Mouse (Mus musculus): ENCODE measurements around the gene Drc1. TPM values are rescaled to one million over a fixed set of nuclear protein-coding genes. Genes with fewer than 3 reads are reported as not detected.

Gene Drc1
- polyA plus RNA-seq, 2 experiments = 0.14 to 0.50 TPM

GRCm38 (mm10) chr5:30411524-30411923 lies 130.3 kb downstream of the Drc1 start:
- TF ChIP-seq POLR2A (IDR thresholded peaks at IDR 0.05; ENCODE audit: borderline replicate concordance, extremely low read depth, insufficient read depth, insufficient read length) = no peak
- Histone ChIP-seq H3K9me3 (ENCODE audit: control insufficient read depth, low read length) (no peaks in the 10 kb centered on the region), H3K4me2 (replicated peaks; ENCODE audit: low read depth, low read length, severe bottlenecking) (no peak overlapping the region), H3K36me3 (ENCODE audit: control insufficient read depth, insufficient read depth, low read length) (no peaks in the 10 kb centered on the region), H3K9ac (ENCODE audit: low read depth, low read length, severe bottlenecking) (no peak overlapping the region), H3K27me3 (ENCODE audit: control insufficient read depth, insufficient read depth, low read length) (no peaks in the 10 kb centered on the region), H3K27ac (replicated peaks; ENCODE audit: low read depth, low read length) (no peak overlapping the region), H3K4me3 (replicated peaks; ENCODE audit: low read length) (no peak overlapping the region), H3K4me1 (ENCODE audit: control insufficient read depth, insufficient read depth, low read length) (no peaks in the 10 kb centered on the region)
- ATAC-seq (ENCODE audit: low FRiP score, low read depth) = no peak
- no peak for DNase-seq (ENCODE audit: low spot score)
- WGBS = 69% methylated on average over 10 of the region's 10 CpGs

DNA sequence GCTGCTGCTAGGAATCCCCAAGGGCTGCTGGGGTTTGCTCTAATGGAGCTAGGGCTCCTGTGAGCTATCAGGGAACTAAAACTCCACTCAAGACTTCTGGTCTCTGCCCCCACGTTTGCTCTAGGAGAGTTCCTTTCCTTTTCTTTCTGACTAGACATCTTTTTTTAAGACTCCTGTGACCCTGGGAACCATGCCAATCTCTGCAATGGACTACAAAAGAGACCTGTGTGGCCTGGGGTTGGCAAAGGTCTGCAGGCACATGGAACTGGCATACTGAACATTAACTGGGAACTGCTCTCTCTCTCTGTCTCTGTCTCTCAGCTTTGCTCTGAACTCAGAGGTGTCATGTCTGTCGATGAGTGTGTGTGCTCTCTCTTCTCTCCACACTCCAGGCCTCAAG lies 134.2 kb downstream of the Drc1 start:
- ATAC-seq (ENCODE audit: low FRiP score, low read depth) (no peak), DNase-seq (ENCODE audit: low spot score) (no peak)
- Histone ChIP-seq H3K4me3 (replicated peaks; ENCODE audit: low read length) (no peak overlapping the region), H3K4me2 (replicated peaks; ENCODE audit: low read depth, low read length, severe bottlenecking) (no peak overlapping the region), H3K27me3 (ENCODE audit: control insufficient read depth, insufficient read depth, low read length) (no peaks in the 10 kb centered on the region), H3K9me3 (ENCODE audit: control insufficient read depth, low read length) (no peaks in the 10 kb centered on the region), H3K36me3 (ENCODE audit: control insufficient read depth, insufficient read depth, low read length) (no peaks in the 10 kb centered on the region), H3K4me1 (ENCODE audit: control insufficient read depth, insufficient read depth, low read length) (no peaks in the 10 kb centered on the region), H3K27ac (replicated peaks; ENCODE audit: low read depth, low read length) (no peak overlapping the region), H3K9ac (ENCODE audit: low read depth, low read length, severe bottlenecking) (no peak overlapping the region)
- WGBS = 53% methylated on average over 2 of the region's 2 CpGs
- no peak for TF ChIP-seq POLR2A (IDR thresholded peaks at IDR 0.05; ENCODE audit: borderline replicate concordance, extremely low read depth, insufficient read depth, insufficient read length)

DNA sequence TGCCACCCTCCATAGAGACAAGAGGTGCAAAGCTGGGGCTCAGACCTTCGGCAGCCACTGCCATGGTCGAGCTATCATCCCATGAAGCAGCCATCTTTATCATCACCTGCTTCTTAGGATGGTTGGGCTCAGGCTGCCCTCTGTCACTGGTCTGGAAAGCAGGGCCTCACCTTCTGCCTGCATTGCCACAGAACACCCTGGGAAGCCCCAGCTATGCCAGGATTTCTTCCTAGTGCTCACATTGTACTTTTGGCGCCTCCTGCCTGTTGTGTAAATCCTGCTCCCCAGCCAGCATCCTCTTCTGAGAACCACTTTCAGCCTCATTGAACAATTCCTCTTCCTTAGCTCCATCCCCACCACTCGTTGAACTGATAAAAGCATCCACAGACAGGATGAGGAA lies 134.7 kb downstream of the Drc1 start:
- 81% methylated on average over 4 of the region's 4 CpGs for WGBS
- no peak for TF ChIP-seq POLR2A (IDR thresholded peaks at IDR 0.05; ENCODE audit: borderline replicate concordance, extremely low read depth, insufficient read depth, insufficient read length)
- Histone ChIP-seq H3K36me3 (ENCODE audit: control insufficient read depth, insufficient read depth, low read length) (no peaks in the 10 kb centered on the region), H3K9me3 (ENCODE audit: control insufficient read depth, low read length) (no peaks in the 10 kb centered on the region), H3K4me3 (replicated peaks; ENCODE audit: low read length) (no peak overlapping the region), H3K27ac (replicated peaks; ENCODE audit: low read depth, low read length) (no peak overlapping the region), H3K9ac (ENCODE audit: low read depth, low read length, severe bottlenecking) (no peak overlapping the region), H3K4me1 (ENCODE audit: control insufficient read depth, insufficient read depth, low read length) (no peaks in the 10 kb centered on the region), H3K27me3 (ENCODE audit: control insufficient read depth, insufficient read depth, low read length) (no peaks in the 10 kb centered on the region), H3K4me2 (replicated peaks; ENCODE audit: low read depth, low read length, severe bottlenecking) (no peak overlapping the region)
- ATAC-seq (ENCODE audit: low FRiP score, low read depth) (no peak), DNase-seq (ENCODE audit: low spot score) (no peak)

Other genes with a start within 250 kb of the Drc1 start
- 126 and 166 TPM in 2 replicates for gene Tyms, start 207.8 kb upstream of the Drc1 start, polyA plus RNA-seq (2012; rRNA removed)
- gene Tyms, start 207.8 kb upstream of the Drc1 start, polyA plus RNA-seq (2014; fragmentation: Nextera tagmentation; extraction: Ambion mirVana) = 229 and 250 TPM in 2 replicates
- 1.2 and 1.6 TPM in 2 replicates for gene Garem2, start 176.2 kb upstream of the Drc1 start, polyA plus RNA-seq (2012; rRNA removed)
- gene Garem2, start 176.2 kb upstream of the Drc1 start, polyA plus RNA-seq (2014; fragmentation: Nextera tagmentation; extraction: Ambion mirVana) = 0.56 and 0.97 TPM in 2 replicates
- not detected in 2 replicates for gene 3110082J24Rik, start 175.3 kb upstream of the Drc1 start, polyA plus RNA-seq (2012; rRNA removed)
- not detected in 2 replicates for gene 3110082J24Rik, start 175.3 kb upstream of the Drc1 start, polyA plus RNA-seq (2014; fragmentation: Nextera tagmentation; extraction: Ambion mirVana)
- gene Hadha, start 126.2 kb upstream of the Drc1 start, polyA plus RNA-seq (2012; rRNA removed) = 63.8 and 84.0 TPM in 2 replicates
- 123 and 124 TPM in 2 replicates for gene Hadha, start 126.2 kb upstream of the Drc1 start, polyA plus RNA-seq (2014; fragmentation: Nextera tagmentation; extraction: Ambion mirVana)
- 73.4 and 74.3 TPM in 2 replicates for gene Hadhb, start 126.1 kb upstream of the Drc1 start, polyA plus RNA-seq (2012; rRNA removed)
- gene Hadhb, start 126.1 kb upstream of the Drc1 start, polyA plus RNA-seq (2014; fragmentation: Nextera tagmentation; extraction: Ambion mirVana) = 128 and 132 TPM in 2 replicates
- 0.14 and 0.24 TPM in 2 replicates for gene Adgrf3, start 75.7 kb upstream of the Drc1 start, polyA plus RNA-seq (2012; rRNA removed)
- 0.22 TPM in 1 of 2 replicates, not detected in the other for gene Adgrf3, start 75.7 kb upstream of the Drc1 start, polyA plus RNA-seq (2014; fragmentation: Nextera tagmentation; extraction: Ambion mirVana)
- 34.3 and 48.3 TPM in 2 replicates for gene Selenoi, start 48.8 kb upstream of the Drc1 start, polyA plus RNA-seq (2012; rRNA removed)
- 20.0 and 21.7 TPM in 2 replicates for gene Selenoi, start 48.8 kb upstream of the Drc1 start, polyA plus RNA-seq (2014; fragmentation: Nextera tagmentation; extraction: Ambion mirVana)
- 1.0 and 1.1 TPM in 2 replicates for gene Otof, start 180.5 kb downstream of the Drc1 start, polyA plus RNA-seq (2012; rRNA removed)
- gene Otof, start 180.5 kb downstream of the Drc1 start, polyA plus RNA-seq (2014; fragmentation: Nextera tagmentation; extraction: Ambion mirVana) = 0.29 and 0.48 TPM in 2 replicates
- gene 1700001C02Rik, start 184.7 kb downstream of the Drc1 start, polyA plus RNA-seq (2012; rRNA removed) = not detected in 2 replicates
- gene 1700001C02Rik, start 184.7 kb downstream of the Drc1 start, polyA plus RNA-seq (2014; fragmentation: Nextera tagmentation; extraction: Ambion mirVana) = not detected in 2 replicates

All from limb, embryonic 14.5 days (tissue).